Mouse (Mus musculus): ENCODE results near the gene Socs3.

DNA sequence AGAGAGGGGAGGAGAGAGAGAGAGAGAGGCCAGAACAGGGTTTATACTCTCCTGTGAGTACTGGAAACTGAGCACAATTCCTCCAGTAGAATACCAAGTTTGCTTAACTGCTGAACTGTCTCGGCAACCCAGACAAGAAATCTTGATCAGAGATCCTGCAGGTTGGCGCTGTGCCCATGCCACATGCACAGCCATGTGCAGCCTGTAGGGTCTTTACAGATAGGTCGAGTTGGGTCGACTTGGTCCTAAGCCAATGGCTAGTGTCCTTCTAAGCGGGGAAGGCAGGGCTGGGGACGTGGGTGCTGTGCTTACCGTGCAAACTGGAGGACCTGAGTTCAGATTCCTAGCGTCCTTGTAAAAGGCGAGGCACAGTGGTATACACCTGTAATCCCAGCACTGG is 15.0 kb downstream of the Socs3 start:
- no peak for TF ChIP-seq CTCF (conservative IDR thresholded peaks at IDR 0.05; ENCODE audit: low read length)
- no peak for TF ChIP-seq POU5F1 (IDR thresholded peaks at IDR 0.05; ENCODE audit: borderline replicate concordance, low read length)
- no peak for TF ChIP-seq NANOG (IDR thresholded peaks at IDR 0.05; ENCODE audit: borderline replicate concordance, low read length)
